Mouse (Mus musculus) lung, embryonic 15.5 days (tissue): ENCODE measurements around the gene Map3k6. TPM values are rescaled to one million over a fixed set of nuclear protein-coding genes. Genes with fewer than 3 reads are reported as not detected.

ENCODE experiments used
- ATAC-seq: fragments of 200-750 bp; cut with Nextera tagmentation; 2 replicates; pipeline ENCODE4 v1.8.0; 2017; ENCODE audit warnings: moderate number of reproducible peaks, borderline replicate concordance; ENCODE audit not compliant: low FRiP score, low TSS enrichment; ENCODE audit errors: extremely low read depth
- H3K27ac ChIP-seq: fragments of 300-500 bp; sonication (generic); 2 replicates; pipeline ENCODE4 v1.5.1; 2015; ENCODE audit warnings: moderate library complexity, mild to moderate bottlenecking, inconsistent platforms
- H3K27me3 ChIP-seq: fragments of 300-500 bp; sonication (generic); 2 replicates; pipeline ENCODE4 v1.6.1; 2015; ENCODE audit warnings: inconsistent platforms
- H3K36me3 ChIP-seq: fragments of 300-500 bp; sonication (generic); 2 replicates; pipeline ENCODE4 v1.6.1; 2015; ENCODE audit warnings: inconsistent platforms
- H3K4me1 ChIP-seq: fragments of 300-500 bp; sonication (generic); 2 replicates; pipeline ENCODE4 v1.6.1; 2015; ENCODE audit warnings: inconsistent platforms
- H3K4me2 ChIP-seq: fragments of 300-500 bp; sonication (generic); 2 replicates; pipeline ENCODE4 v1.6.1; 2015; ENCODE audit warnings: inconsistent platforms, mild to moderate bottlenecking, moderate library complexity
- H3K4me3 ChIP-seq: fragments of 300-500 bp; sonication (generic); 2 replicates; pipeline ENCODE4 v1.5.1; 2015; ENCODE audit warnings: mild to moderate bottlenecking, inconsistent platforms
- H3K9ac ChIP-seq: fragments of 300-500 bp; sonication (generic); 2 replicates; pipeline ENCODE4 v1.6.1; 2015; ENCODE audit warnings: inconsistent platforms
- H3K9me3 ChIP-seq: fragments of 300-500 bp; sonication (generic); 2 replicates; pipeline ENCODE4 v1.6.1; 2016; ENCODE audit warnings: inconsistent platforms
- WGBS: fragments of 180-500 bp; shearing (Covaris S2); methylation state at CpG from one replicate; pipeline ENCODE4 v1.1.7; 2015; 5-methylcytosine and 5-hydroxymethylcytosine counted together
- polyA plus RNA-seq: library from polyadenylated mRNA; unstranded; fragments of >200 nt; fragmentation: Nextera tagmentation; extraction: Ambion mirVana; gene quantifications from 2 replicates; pipeline ENCODE4 v1.2.1, GENCODE M21; 2015

Gene Map3k6
- polyA plus RNA-seq, 1 experiment from 2014 or later: 3.0 TPM

DNA sequence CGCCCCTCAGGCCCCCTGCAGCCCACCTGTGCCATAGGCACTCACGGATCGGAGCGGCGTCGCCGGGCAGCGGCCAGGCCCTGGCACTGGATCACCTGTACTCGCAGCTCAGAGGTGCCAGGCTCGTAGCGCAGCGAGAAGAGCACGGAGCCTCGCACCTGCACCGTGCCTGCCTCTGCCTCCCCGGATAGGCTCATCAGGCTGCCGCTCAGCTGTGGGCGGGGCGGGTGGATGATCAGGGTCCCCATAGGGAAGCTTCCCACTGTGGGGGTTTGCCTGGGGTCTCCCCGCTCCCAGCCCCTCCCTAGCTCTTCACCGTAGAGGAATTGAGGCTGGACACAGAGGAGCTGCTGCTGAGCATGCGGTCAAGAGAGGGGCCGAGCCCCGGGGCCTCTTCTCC is 16.2 kb downstream of the Map3k6 start:
- H3K4me3 ChIP-seq: no peak overlapping the region
- H3K27me3 ChIP-seq: peaks cover 42% of the 10 kb centered on the region
- H3K27ac ChIP-seq: no peak overlapping the region
- no peaks in the 10 kb centered on the region for H3K9me3 ChIP-seq
- peak; percentile 27; the same call in 1 of the 2 replicates for ATAC-seq
- WGBS: 11% methylated on average over 24 of the region's 24 CpGs
- no peaks in the 10 kb centered on the region for H3K36me3 ChIP-seq
- H3K4me2 ChIP-seq: peak overlapping the region; percentile 54
- H3K4me1 ChIP-seq: peaks cover 5% of the 10 kb centered on the region; the same call in 1 of the 2 replicates
- no peak overlapping the region for H3K9ac ChIP-seq

DNA sequence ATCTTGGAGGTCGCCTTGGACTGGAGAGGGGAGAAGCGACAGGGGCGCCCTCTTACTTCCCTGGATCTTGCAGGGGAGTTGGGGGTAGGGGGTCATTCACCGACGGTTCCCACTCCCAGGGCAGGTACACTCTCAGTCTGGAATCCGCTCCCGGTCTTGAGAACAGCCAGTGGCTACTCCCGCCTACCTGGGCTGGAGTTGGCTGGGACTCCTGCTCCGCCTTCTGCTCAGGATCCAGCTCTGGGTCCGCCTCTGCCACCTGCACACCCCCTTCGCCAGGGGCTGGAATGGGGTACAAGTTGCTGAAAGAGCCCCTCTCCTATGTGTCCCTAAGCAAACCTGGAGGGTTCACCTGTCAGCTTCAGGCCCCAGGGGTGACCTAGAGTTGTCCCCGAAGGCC is 16.6 kb downstream of the Map3k6 start:
- no peak overlapping the region for H3K4me3 ChIP-seq
- H3K9me3 ChIP-seq: no peaks in the 10 kb centered on the region
- H3K27ac ChIP-seq: no peak overlapping the region
- WGBS: 20% methylated on average over 10 of the region's 12 CpGs
- no peaks in the 10 kb centered on the region for H3K36me3 ChIP-seq
- no peak overlapping the region for H3K9ac ChIP-seq
- peak overlapping the region; percentile 54 for H3K4me2 ChIP-seq
- peaks cover 38% of the 10 kb centered on the region for H3K27me3 ChIP-seq
- H3K4me1 ChIP-seq: peaks cover 5% of the 10 kb centered on the region; the same call in 1 of the 2 replicates
- ATAC-seq: no peak

DNA sequence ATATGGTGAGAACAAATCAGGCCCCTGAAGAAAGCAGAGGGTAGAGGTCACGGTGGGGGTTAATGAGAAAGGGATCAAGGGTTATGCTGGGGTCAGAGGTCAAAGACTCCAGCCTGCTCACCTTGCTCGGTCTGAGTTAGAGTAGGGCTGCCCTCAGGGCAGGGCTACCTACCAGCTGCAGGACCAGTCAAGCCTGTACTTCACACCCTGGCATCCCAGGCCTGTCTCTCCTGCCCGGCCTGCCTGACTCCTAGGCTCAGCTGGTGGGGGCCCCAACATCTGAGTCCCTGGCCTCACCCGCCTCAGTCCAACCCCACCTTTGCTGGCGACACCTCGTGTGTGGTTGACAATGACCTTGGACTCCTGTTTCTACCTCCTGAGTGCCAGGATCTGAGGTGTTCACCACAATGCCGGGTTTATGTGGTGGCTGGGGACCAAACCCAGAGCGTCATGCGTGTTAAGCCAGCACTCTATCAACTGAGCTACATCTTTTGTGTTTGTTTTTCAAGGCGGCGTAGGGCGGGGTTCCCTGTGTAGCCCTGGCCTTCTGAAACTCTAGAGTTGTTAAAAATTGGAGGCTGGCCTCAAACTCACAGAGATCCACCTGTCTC is 17.3 kb downstream of the Map3k6 start:
- no peaks in the 10 kb centered on the region for H3K36me3 ChIP-seq
- no peaks in the 10 kb centered on the region for H3K9me3 ChIP-seq
- no peak overlapping the region for H3K9ac ChIP-seq
- 64% methylated on average over 12 of the region's 12 CpGs for WGBS
- no peak overlapping the region for H3K27ac ChIP-seq
- no peak overlapping the region for H3K4me3 ChIP-seq
- ATAC-seq: 0 out of 2 replicates have a peak, but pooled peaks have one; percentile 44
- peaks cover 32% of the 10 kb centered on the region for H3K27me3 ChIP-seq
- H3K4me1 ChIP-seq: peaks cover 5% of the 10 kb centered on the region; the same call in 1 of the 2 replicates
- no peak overlapping the region for H3K4me2 ChIP-seq

DNA sequence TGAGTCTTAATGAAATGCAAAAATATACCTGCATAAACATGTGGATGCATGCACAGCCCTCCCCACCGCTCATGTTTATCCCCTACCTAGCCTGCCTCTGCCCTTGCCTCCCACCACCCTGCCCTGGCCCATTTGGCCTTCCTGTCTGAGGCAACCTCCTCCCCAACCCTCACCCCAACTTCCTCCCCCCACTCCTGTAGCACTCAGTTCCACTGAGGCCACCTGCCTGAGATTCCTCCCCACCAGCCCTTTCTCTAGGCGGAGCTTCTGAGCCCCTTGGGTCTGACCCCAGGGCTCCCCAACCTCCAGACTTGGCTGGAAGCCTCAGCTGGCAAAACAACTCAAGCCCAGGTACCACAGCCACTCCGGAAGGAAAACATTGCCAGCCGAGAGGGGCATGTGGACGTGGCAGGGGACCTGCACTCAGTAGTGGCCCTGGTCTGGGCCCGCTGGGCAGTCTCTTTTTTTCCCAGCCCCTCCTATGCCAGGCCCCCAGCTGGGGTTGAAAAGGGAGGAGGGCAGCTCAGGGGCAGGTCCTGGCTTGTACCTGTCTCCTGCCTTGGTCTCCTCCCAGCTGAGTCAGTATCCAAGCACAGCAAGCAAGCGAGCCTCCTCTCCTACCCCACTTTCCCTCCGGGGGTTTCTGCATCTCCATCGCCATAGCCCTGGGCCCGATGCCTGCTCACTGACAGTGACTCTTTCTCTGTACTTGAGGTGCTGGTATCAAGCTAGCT is 21.2 kb downstream of the Map3k6 start:
- Histone ChIP-seq H3K9me3 (no peaks in the 10 kb centered on the region), H3K27ac (no peak overlapping the region), H3K4me2 (no peak overlapping the region), H3K4me3 (no peak overlapping the region), H3K36me3 (peaks cover 26% of the 10 kb centered on the region), H3K4me1 (peaks cover 3% of the 10 kb centered on the region; the same call in 1 of the 2 replicates), H3K27me3 (peaks cover 9% of the 10 kb centered on the region), H3K9ac (no peak overlapping the region)
- ATAC-seq: no peak
- WGBS: 37% methylated on average over 10 of the region's 10 CpGs

- H3K4me1 ChIP-seq: no peaks in the 10 kb centered on the region
- ATAC-seq: no peak
- H3K4me3 ChIP-seq: no peak overlapping the region
- H3K36me3 ChIP-seq: peaks cover 31% of the 10 kb centered on the region
- no peak overlapping the region for H3K4me2 ChIP-seq
- H3K27me3 ChIP-seq: peaks cover 3% of the 10 kb centered on the region
- no peak overlapping the region for H3K27ac ChIP-seq
- H3K9ac ChIP-seq: no peak overlapping the region
- no peaks in the 10 kb centered on the region for H3K9me3 ChIP-seq
- WGBS: 60% methylated on average over 7 of the region's 7 CpGs
Observed at GRCm38 (mm10) chr4:133262375-133262765, 21.8 kb downstream of the Map3k6 start.

DNA sequence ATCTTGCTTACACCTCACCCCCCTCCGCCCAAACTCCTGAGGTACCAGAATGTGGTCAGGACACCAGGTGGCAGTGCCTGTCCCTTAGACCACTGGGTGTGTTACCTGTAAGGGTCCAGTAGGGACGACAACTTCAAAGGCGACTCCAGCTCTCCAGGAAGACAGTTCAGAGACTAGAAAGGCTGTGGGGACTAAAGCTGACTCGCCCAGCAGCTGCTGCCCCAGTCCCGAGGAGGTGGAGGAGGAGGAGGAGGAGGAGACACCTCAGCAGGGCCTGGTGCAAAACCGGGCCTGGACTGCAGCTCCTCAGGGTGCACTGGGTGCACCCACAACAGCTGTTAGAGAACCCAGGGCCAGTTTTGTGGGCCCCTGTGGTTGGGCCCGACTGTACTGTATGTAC is 22.3 kb downstream of the Map3k6 start, which contains the start of gene Sytl1:
Gene Sytl1 (minus strand): TSS at position 232 of the 400 bp plus-strand sequence.
- ATAC-seq: no peak
- Histone ChIP-seq H3K4me2 (no peak within 1 kb of the TSS), H3K4me3 (no peak within 1 kb of the TSS), H3K36me3 (peaks cover 36% of the 10 kb centered on the region), H3K9me3 (no peaks in the 10 kb centered on the region), H3K9ac (no peak within 1 kb of the TSS), H3K27ac (no peak within 1 kb of the TSS), H3K27me3 (no peaks in the 10 kb centered on the region; the same call in 1 of the 2 replicates), H3K4me1 (no peaks in the 10 kb centered on the region)
- 32% methylated on average over 7 of the region's 7 CpGs for WGBS

GRCm38 (mm10) chr4:133263756-133264155 is 23.1 kb downstream of the Map3k6 start:
- peaks cover 45% of the 10 kb centered on the region for H3K36me3 ChIP-seq
- no peak overlapping the region for H3K9ac ChIP-seq
- no peak overlapping the region for H3K4me3 ChIP-seq
- no peaks in the 10 kb centered on the region for H3K27me3 ChIP-seq
- WGBS: 87% methylated on average over 5 of the region's 5 CpGs
- no peaks in the 10 kb centered on the region for H3K4me1 ChIP-seq
- no peak for ATAC-seq
- no peak overlapping the region for H3K4me2 ChIP-seq
- H3K9me3 ChIP-seq: no peaks in the 10 kb centered on the region
- no peak overlapping the region for H3K27ac ChIP-seq

DNA sequence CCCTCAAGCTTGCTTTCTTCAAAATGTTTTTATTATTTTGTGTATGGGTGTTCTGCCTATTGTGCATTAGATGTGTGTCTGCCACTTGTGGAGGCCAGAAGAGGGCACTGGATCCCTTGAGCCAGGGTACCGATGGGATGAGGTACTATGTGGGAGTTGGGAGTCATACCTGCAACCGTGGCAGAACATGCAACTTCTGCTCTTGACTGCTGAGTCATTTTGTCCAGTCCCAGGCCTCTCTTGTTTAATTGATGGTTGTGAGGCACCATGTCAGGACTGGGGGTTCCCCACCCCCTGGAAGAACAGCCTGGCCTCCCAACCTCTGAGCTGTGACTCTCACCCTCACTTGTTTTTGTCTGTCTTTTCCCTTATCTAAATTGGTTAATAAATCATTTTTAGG is 23.9 kb downstream of the Map3k6 start:
- ATAC-seq: no peak
- Histone ChIP-seq H3K27me3 (no peaks in the 10 kb centered on the region), H3K27ac (no peak overlapping the region), H3K9ac (no peak overlapping the region), H3K4me3 (no peak overlapping the region), H3K4me1 (no peaks in the 10 kb centered on the region), H3K9me3 (no peaks in the 10 kb centered on the region), H3K36me3 (peaks cover 53% of the 10 kb centered on the region), H3K4me2 (no peak overlapping the region)
- 98% methylated on average over 2 of the region's 2 CpGs for WGBS

- Histone ChIP-seq H3K4me2 (no peak overlapping the region), H3K36me3 (peaks cover 56% of the 10 kb centered on the region), H3K27me3 (no peaks in the 10 kb centered on the region), H3K9me3 (no peaks in the 10 kb centered on the region), H3K27ac (no peak overlapping the region), H3K4me3 (no peak overlapping the region), H3K9ac (no peak overlapping the region), H3K4me1 (no peaks in the 10 kb centered on the region)
- ATAC-seq: no peak
- 86% methylated on average over 3 of the region's 3 CpGs for WGBS
Observed at GRCm38 (mm10) chr4:133265297-133265696, 24.7 kb downstream of the Map3k6 start.

DNA sequence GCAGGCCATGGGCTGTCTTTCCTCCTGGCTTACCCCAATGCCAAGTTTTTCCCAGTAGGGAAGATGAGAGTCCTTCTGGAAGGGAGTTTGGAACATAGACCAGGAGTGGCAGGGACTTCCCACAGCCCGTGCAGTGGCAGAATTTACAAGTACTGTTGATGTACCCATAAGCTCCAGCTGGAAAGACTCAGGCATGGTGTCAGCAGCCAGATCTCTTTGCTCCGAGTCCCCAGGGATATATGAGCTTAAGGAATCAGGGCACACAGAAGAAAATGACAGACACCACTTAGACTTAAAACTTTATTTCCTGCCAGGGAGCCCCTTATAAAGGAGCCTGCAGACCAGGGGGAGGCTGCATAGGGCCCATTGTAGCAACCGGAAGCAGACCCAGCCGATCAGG is 25.1 kb downstream of the Map3k6 start:
- no peak for ATAC-seq

DNA sequence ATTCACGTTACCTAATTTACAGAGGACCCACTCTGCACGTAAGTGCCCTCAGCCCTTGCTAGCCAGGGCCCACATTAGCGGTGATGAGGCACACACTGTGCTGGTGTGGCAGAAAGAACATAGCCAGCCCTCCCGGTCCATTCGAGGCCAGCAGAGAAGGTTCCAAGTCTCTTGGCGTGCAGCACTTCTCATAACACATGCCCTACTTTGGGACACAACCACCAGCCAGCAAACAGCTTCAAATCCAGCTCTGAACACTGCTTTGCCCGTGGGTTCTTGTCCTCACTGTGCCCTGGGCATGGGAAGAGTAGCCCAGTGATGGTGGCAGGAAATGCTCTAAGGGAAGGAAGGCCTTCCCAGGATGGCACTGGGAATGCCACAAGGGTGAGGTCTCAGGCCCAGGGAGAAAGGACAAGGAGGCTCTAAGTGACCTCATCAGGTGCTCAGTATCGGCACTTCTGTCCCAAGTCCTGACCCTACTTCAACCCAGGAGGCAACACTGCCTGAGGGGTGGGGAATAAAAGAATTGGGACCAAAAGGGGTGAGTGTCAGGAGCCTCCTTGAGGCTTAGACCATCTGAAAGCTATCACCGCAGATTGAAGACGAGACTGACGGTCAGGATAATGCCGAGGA is 25.7 kb downstream of the Map3k6 start:
- WGBS: 92% methylated on average over 12 of the region's 12 CpGs
- Histone ChIP-seq H3K27me3 (no peaks in the 10 kb centered on the region), H3K4me3 (no peak overlapping the region), H3K27ac (no peak overlapping the region), H3K4me2 (no peak overlapping the region), H3K36me3 (peaks cover 56% of the 10 kb centered on the region), H3K4me1 (no peaks in the 10 kb centered on the region), H3K9me3 (no peaks in the 10 kb centered on the region), H3K9ac (no peak overlapping the region)
- ATAC-seq: no peak

More for the DNA sequence above, 25.1 kb downstream of the Map3k6 start:
- H3K4me1 ChIP-seq: no peaks in the 10 kb centered on the region
- no peaks in the 10 kb centered on the region for H3K27me3 ChIP-seq
- H3K36me3 ChIP-seq: peaks cover 56% of the 10 kb centered on the region
- no peak overlapping the region for H3K4me2 ChIP-seq
- H3K27ac ChIP-seq: no peak overlapping the region
- no peak overlapping the region for H3K9ac ChIP-seq
- no peaks in the 10 kb centered on the region for H3K9me3 ChIP-seq
- 89% methylated on average over 4 of the region's 4 CpGs for WGBS
- no peak overlapping the region for H3K4me3 ChIP-seq

DNA sequence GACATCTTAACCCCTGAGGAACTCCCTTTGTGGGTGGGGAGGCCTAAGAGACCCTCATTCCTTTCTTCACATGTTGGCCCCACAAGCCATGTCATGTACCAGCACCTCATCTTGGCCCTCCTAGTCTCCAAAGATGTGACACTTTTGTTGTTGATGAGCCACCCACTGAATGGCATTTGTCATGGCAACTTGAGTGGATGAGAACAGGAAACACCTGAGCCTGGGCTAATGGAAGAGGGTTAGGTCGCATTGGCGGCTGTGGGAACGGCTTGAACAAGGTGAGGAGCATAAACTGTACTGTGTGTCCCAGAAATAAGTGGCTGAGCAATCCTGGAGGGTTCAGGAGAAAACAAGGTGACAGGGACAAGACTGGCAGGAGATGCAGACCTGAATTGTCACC is 28.3 kb downstream of the Map3k6 start:
- Histone ChIP-seq H3K9ac (no peak overlapping the region), H3K9me3 (no peaks in the 10 kb centered on the region), H3K27me3 (no peaks in the 10 kb centered on the region), H3K4me2 (no peak overlapping the region), H3K4me3 (no peak overlapping the region), H3K36me3 (peaks cover 56% of the 10 kb centered on the region), H3K4me1 (no peaks in the 10 kb centered on the region), H3K27ac (no peak overlapping the region)
- 82% methylated on average over 3 of the region's 3 CpGs for WGBS
- no peak for ATAC-seq
